Mouse (Mus musculus): ENCODE results near the gene Prdx6.

- no peak for TF ChIP-seq POLR2A (IDR thresholded peaks at IDR 0.05; ENCODE audit: insufficient read depth, low read length)
- TF ChIP-seq CTCF (IDR thresholded peaks at IDR 0.05; ENCODE audit: low read depth, low read length): no peak
These were observed 13.9 kb upstream of the Prdx6 start for GRCm38 (mm10) chr1:161264961-161265360.
